Mouse (Mus musculus) heart, embryonic 11.5 days (tissue): ENCODE data around the gene Mrps12. TPM values are rescaled to one million over a fixed set of nuclear protein-coding genes. Genes with fewer than 3 reads are reported as not detected.
A peak's percentile ranks its signal among the peaks of the same experiment; 100 is the strongest.

Experiments
- ATAC-seq: fragments of 200-750 bp; cut with Nextera tagmentation; replicated peaks from 2 replicates; pipeline ENCODE4 v1.8.0; 2017; ENCODE audit warnings: moderate library complexity; ENCODE audit not compliant: insufficient number of reproducible peaks, low FRiP score, low TSS enrichment
- H3K27ac ChIP-seq: fragments of 300-500 bp; sonication (generic); 2 replicates; pipeline ENCODE4 v1.5.1; 2014; ENCODE audit warnings: mild to moderate bottlenecking, low read depth, low read length
- H3K27me3 ChIP-seq: fragments of 300-500 bp; sonication (generic); 2 replicates; pipeline ENCODE4 v1.6.1; 2014; ENCODE audit warnings: mild to moderate bottlenecking, low read length, mixed read lengths; ENCODE audit not compliant: control insufficient read depth, insufficient read depth
- H3K36me3 ChIP-seq: fragments of 300-500 bp; sonication (generic); 2 replicates; pipeline ENCODE4 v1.6.1; 2014; ENCODE audit warnings: mild to moderate bottlenecking, low read length, moderate library complexity, mixed read lengths; ENCODE audit not compliant: control insufficient read depth, insufficient read depth
- H3K4me1 ChIP-seq: fragments of 300-500 bp; sonication (generic); 2 replicates; pipeline ENCODE4 v1.6.1; 2014; ENCODE audit warnings: low read length; ENCODE audit not compliant: control insufficient read depth, insufficient read depth
- H3K4me2 ChIP-seq: fragments of 300-500 bp; sonication (generic); 2 replicates; pipeline ENCODE4 v1.6.1; 2014; ENCODE audit warnings: mild to moderate bottlenecking, moderate library complexity
- H3K4me3 ChIP-seq: fragments of 300-500 bp; sonication (generic); 2 replicates; pipeline ENCODE4 v1.5.1; 2014; ENCODE audit warnings: low read depth, low read length
- H3K9ac ChIP-seq: fragments of 300-500 bp; sonication (generic); 2 replicates; pipeline ENCODE4 v1.6.1; 2014; ENCODE audit warnings: mild to moderate bottlenecking, low read depth, low read length, moderate library complexity
- H3K9me3 ChIP-seq: fragments of 300-500 bp; sonication (generic); replicated peaks from 2 replicates; pipeline ENCODE4 v1.6.1; 2016; ENCODE audit warnings: low read length; ENCODE audit not compliant: control insufficient read depth
- WGBS: fragments of 180-500 bp; shearing (Covaris S2); extraction: QIAGEN DNeasy Blood & Tissue Kit; methylation state at CpG from one replicate; pipeline ENCODE4 v1.1.7; 2014; ENCODE audit not compliant: insufficient replicate concordance; 5-methylcytosine and 5-hydroxymethylcytosine counted together
- polyA plus RNA-seq: library from polyadenylated mRNA; unstranded; fragments of >200 nt; fragmentation: Nextera tagmentation; extraction: Ambion mirVana; gene quantifications from 2 replicates; pipeline ENCODE4 v1.2.1, GENCODE M21; 2014

Mrps12 gene
- polyA plus RNA-seq, 1 experiment from 2014 or later = 134 TPM

DNA sequence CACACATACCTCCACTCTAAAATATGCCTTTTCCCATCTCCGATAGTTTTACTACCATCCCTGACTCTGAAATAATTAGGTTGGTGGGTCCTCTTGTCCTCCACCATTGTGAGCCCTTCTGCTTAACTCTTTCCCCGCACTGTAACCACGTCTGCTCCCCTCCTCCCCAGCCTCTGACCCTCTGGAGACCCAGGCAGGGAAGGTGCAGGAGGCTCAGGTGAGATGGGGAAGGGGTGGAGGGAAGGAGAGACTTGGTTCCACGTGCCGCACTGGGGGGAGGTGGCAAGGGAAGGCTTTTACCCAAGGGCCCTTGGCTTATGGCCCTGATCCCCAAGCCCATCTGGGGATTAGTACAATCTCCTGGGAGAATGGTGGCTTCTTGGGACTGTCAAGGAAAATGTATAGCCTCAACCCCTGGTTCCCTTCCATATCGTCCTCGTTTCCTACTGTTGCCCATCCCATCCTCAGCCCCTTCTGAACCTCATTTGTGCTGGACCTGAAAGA, 25.9 kb upstream of the Mrps12 start, which contains the start of gene Nfkbib:
Nfkbib (minus strand) TSS at position 51 of the 504 bp plus-strand sequence.
- Histone ChIP-seq H3K9me3 (no peaks in the 10 kb centered on the region), H3K27ac (no peak within 1 kb of the TSS), H3K4me3 (peak within 1 kb of the TSS; percentile 75), H3K36me3 (peaks cover 4% of the 10 kb centered on the region; the same call in 1 of the 2 replicates), H3K4me1 (peaks cover 11% of the 10 kb centered on the region; the same call in 1 of the 2 replicates), H3K27me3 (no peaks in the 10 kb centered on the region), H3K4me2 (peak within 1 kb of the TSS; percentile 72), H3K9ac (peak within 1 kb of the TSS; percentile 73)
- no peak for ATAC-seq
- WGBS = 59% methylated on average over 7 of the region's 7 CpGs

GRCm38 (mm10) chr7:28766910-28767309, 25.3 kb upstream of the Mrps12 start:
- Histone ChIP-seq H3K27me3 (no peaks in the 10 kb centered on the region), H3K4me2 (peak overlapping the region; percentile 72), H3K4me1 (peaks cover 11% of the 10 kb centered on the region; the same call in 1 of the 2 replicates), H3K4me3 (peak overlapping the region; percentile 75), H3K36me3 (peaks cover 1% of the 10 kb centered on the region), H3K9me3 (no peaks in the 10 kb centered on the region), H3K9ac (peak overlapping the region; percentile 73), H3K27ac (no peak overlapping the region)
- ATAC-seq = no peak
- WGBS = 4% methylated on average over 14 of the region's 14 CpGs

DNA sequence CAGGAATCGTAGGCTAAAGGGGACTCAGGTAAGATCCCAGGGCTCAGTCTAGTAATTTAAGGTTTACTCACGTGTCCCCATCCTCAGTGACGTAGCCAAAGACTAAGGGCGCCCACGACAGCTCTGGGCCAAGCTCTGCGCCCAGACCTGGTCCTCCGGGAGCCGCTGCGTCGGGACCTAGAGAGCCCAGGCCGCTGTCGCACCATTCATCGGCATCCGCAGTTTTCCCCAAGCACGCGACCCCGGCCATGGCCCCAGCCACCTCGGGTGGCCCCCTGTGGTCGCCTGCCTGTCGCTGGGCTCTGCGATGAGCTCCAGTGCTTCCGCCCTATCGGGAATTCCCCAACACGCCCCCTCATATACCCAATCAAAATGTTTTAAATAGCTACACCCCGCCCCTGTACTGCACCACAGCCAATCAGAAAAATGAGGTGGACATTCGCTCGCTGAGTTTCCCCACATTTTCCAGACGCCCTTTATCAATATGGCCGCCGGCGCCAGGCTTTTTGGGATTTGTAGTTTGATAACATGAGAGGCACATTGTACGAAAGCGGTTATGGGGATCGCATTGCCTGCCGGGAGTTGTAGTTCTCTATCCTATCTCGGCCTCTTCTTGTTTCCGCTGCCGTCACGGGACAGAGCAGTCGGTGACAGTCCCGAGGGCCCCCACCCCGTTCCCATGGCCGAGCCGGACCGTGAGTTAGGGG, 24.7 kb upstream of the Mrps12 start, which contains the start of gene Sirt2:
Sirt2 (plus strand) TSS at position 563 of the 707 bp plus-strand sequence.
- Histone ChIP-seq H3K9me3 (no peaks in the 10 kb centered on the region), H3K4me3 (peak within 1 kb of the TSS; percentile 75), H3K9ac (peak within 1 kb of the TSS; percentile 73), H3K27me3 (no peaks in the 10 kb centered on the region), H3K27ac (no peak within 1 kb of the TSS), H3K4me2 (peak within 1 kb of the TSS; percentile 75), H3K4me1 (peaks cover 11% of the 10 kb centered on the region; the same call in 1 of the 2 replicates), H3K36me3 (peaks cover 4% of the 10 kb centered on the region)
- WGBS = under 1% methylated on average over 45 of the region's 45 CpGs
- peak; percentile 97 for ATAC-seq

DNA sequence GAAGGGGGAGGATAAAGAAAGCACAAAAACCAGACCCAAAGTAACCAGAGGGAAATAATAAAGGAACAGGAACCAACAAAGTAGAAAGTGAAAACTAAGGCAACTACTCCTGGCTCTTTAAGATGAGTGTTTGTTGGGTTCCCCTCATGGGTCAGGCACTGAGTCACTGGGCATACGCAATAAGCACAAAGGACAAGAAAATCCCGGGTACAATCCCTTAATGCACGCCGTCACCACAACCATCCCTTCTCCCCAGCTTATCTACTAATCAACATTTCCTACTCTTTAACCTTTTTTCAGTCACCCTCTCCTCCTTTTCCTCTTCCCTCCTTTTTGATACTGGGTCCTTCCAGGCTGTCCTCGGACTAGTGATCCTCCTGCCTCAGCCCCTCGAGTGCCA, 23.6 kb upstream of the Mrps12 start:
- no peak for ATAC-seq
- Histone ChIP-seq H3K9ac (no peak overlapping the region), H3K4me3 (peak overlapping the region; percentile 75), H3K9me3 (no peaks in the 10 kb centered on the region), H3K36me3 (peaks cover 7% of the 10 kb centered on the region), H3K4me2 (peak overlapping the region; percentile 75), H3K27ac (no peak overlapping the region), H3K4me1 (peaks cover 11% of the 10 kb centered on the region; the same call in 1 of the 2 replicates), H3K27me3 (no peaks in the 10 kb centered on the region)
- 81% methylated on average over 6 of the region's 6 CpGs for WGBS

- Histone ChIP-seq H3K4me3 (no peak overlapping the region), H3K27ac (no peak overlapping the region), H3K27me3 (peaks cover 5% of the 10 kb centered on the region; the same call in 1 of the 2 replicates), H3K4me1 (peaks cover 5% of the 10 kb centered on the region; the same call in 1 of the 2 replicates), H3K4me2 (no peak overlapping the region), H3K36me3 (peaks cover 12% of the 10 kb centered on the region), H3K9ac (no peak overlapping the region), H3K9me3 (no peaks in the 10 kb centered on the region)
- WGBS = 84% methylated on average over 9 of the region's 9 CpGs
- no peak for ATAC-seq
Measured at GRCm38 (mm10) chr7:28761907-28762306, 20.3 kb upstream of the Mrps12 start.

GRCm38 (mm10) chr7:28758623-28759022, 17.0 kb upstream of the Mrps12 start:
- H3K4me1 ChIP-seq = peaks cover 3% of the 10 kb centered on the region; the same call in 1 of the 2 replicates
- H3K9me3 ChIP-seq = no peaks in the 10 kb centered on the region
- H3K27ac ChIP-seq = no peak overlapping the region
- 82% methylated on average over 13 of the region's 13 CpGs for WGBS
- no peak overlapping the region for H3K9ac ChIP-seq
- no peak overlapping the region for H3K4me3 ChIP-seq
- no peak for ATAC-seq
- no peak overlapping the region for H3K4me2 ChIP-seq
- H3K27me3 ChIP-seq = peaks cover 21% of the 10 kb centered on the region
- H3K36me3 ChIP-seq = peaks cover 12% of the 10 kb centered on the region

- no peaks in the 10 kb centered on the region for H3K9me3 ChIP-seq
- no peak for ATAC-seq
- H3K36me3 ChIP-seq = peaks cover 9% of the 10 kb centered on the region; the same call in 1 of the 2 replicates
- WGBS = 5% methylated on average over 17 of the region's 17 CpGs
- peaks cover 21% of the 10 kb centered on the region for H3K27me3 ChIP-seq
- peaks cover 3% of the 10 kb centered on the region; the same call in 1 of the 2 replicates for H3K4me1 ChIP-seq
- peak within 1 kb of the TSS; percentile 32; the same call in 1 of the 2 replicates for H3K4me2 ChIP-seq
- H3K27ac ChIP-seq = no peak within 1 kb of the TSS
- no peak within 1 kb of the TSS for H3K9ac ChIP-seq
- 0 out of 2 replicates have a peak within 1 kb of the TSS, but pooled peaks have one; percentile 10 for H3K4me3 ChIP-seq
Measured at GRCm38 (mm10) chr7:28756079-28756478, 14.5 kb upstream of the Mrps12 start, which contains the start of gene Ccer2. Ccer2 (plus strand) TSS chr7:28756174.

DNA sequence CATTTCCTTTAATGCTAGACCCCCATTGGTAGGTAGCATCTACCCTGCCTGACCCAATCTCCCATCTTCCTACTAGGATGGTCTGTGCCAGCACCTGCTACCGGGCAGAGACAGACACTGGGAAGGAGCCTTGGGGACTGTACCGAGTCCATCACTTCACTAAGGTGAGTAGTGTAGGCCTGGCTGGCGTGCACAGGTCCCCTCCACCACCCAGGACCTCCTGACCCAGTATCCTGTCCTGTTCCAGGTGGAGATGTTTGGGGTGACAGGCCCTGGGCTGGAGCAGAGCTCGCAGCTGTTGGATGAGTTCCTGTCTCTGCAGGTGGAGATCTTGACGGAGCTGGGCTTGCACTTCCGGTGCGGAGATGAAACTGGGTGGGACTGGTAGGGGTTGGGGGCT, 8.3 kb upstream of the Mrps12 start:
- Histone ChIP-seq H3K36me3 (peaks cover 16% of the 10 kb centered on the region), H3K4me2 (no peak overlapping the region), H3K27me3 (no peaks in the 10 kb centered on the region), H3K9me3 (no peaks in the 10 kb centered on the region), H3K4me3 (no peak overlapping the region), H3K4me1 (no peaks in the 10 kb centered on the region), H3K9ac (no peak overlapping the region), H3K27ac (no peak overlapping the region)
- ATAC-seq = peak; percentile 21; the same call in 1 of the 2 replicates
- 92% methylated on average over 7 of the region's 7 CpGs for WGBS
